Mouse (Mus musculus) right cerebral cortex, adult 18-20 months (tissue): ENCODE measurements at regions not wholly inside any gene's neighbourhood (a gene's known extent, or its start where the extent isn't known, plus 50 kb on each side); places are given as distances from the start of the nearest gene placed in this dataset.
A peak's percentile ranks its signal among the peaks of the same experiment; 100 is the strongest.

Experiments
- DNase-seq: peaks from one replicate; pipeline ENCODE4 v3.0.0; 2022; ENCODE audit warnings: mixed read lengths

- no peak for DNase-seq
These were observed 166.8 kb downstream of the B3gnt2 start for GRCm38 (mm10) chr11:22693984-22694383.

DNA sequence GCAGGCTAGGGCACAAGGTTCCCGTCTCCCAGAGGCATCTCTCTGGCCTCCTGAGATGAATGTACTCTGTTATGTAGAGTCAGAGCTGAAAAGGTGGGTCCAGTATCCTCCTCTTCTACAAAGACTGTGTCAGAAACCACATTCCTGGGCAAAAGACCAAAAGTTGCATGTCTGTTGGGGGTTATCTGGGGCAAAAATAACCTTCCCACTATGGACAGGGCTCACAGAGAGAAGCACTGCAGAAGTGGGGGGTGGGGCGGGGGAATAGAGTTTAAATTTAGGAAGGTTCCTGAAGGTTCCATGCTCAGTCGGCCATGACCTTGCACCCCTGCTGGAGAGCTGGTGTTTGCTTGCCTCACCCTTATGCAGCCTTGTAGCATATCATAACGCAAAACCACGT is 165.9 kb downstream of the B3gnt2 start:
- no peak for DNase-seq

DNA sequence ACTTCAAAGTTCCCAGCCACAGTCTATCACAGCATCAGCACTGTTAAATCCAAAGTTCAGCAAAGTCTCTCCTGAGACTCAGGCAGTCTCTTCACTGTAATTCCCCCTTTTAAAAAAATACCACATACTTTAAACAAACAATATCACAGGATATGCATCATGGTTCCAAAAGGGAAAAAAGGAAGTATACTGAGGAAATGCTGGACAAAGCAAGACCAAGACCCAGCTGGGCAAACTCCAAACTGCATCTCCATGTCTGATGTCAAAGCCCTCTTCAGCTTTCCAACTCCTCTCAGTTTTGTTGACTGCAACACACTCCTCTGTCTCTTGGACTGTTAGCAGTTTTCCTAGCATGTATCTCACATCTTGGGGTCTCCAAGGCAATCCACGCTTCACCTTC is 165.5 kb downstream of the B3gnt2 start:
- DNase-seq = no peak

DNA sequence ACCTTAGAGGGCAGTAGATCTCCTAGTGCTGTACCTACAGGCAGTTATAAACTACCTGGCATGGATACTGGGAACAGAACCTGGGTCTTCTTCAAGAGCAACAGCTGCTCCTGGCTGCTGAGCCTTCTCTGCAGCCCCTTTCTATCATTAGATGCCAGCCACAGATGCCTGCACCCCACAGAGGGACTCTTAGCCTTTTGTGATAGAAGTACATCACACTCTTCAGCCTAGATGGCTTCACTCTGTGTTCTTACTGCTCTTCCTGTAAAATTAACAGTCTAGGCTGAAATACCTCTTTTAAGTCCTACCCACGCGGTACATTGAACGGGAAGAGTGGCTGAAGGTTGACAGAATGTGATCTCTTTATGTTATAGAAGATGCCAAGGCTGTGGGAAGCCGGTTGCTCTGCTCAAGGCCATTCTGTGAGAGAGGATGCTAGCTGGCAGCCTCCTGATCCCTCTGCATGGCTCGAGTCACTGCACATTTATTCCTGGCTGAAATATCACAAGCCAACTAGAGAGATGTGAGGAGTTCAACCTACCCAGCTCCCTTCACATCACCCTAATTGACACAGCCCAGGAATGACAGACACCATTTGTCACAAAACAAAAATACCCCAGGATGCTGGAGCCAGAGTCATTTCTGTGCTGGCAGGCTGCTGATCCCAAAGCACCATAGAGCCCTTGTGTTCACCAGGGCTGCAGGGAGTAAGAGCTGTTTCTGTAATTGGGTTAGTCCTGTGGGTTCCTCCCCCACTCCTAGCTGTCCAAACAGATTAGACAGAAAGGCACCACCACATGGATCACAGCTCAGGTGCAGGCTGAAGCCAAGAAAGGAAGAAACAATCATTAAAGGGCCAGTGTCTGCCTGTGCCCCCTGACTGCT is 162.5 kb downstream of the B3gnt2 start:
- DNase-seq = peak; percentile 34

GRCm38 (mm10) chr11:22706082-22706481 is 154.7 kb downstream of the B3gnt2 start:
- DNase-seq = no peak
